Mouse (Mus musculus) kidney, postnatal 10 days (tissue): ENCODE results near the gene Eif5b.
A peak's percentile ranks its signal among the peaks of the same experiment; 100 is the strongest.
"Not testable (repeated sequence)": the region's sequence is repeated elsewhere in the genome, so short reads cannot be mapped to it uniquely, and the experiment has no call there.

Experiments used
- DNase-seq: peaks from one replicate; pipeline ENCODE4 v3.0.0; 2021; ENCODE audit warnings: mixed read lengths

Gene Eif5b

DNA sequence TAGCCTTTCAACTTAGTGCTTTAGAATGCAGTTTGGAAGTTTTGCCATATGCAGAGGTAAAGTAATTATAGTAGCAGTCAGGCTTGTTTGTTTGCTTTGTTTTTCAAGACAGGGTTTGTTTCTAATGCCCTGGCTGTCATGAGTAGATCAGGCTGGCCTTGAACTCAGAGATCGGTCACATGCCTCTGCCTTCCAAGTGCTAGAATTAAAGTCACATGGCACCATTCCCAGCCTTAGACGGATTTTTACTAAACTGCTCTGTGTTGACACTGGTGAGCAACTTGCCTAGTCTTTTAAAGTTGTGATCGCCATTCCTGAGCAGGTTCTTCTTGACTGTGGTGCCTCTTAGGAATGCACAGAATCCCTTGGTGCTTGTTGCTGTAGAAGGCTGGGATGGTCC is 8.9 kb downstream of the Eif5b start:
- no peak for DNase-seq

DNA sequence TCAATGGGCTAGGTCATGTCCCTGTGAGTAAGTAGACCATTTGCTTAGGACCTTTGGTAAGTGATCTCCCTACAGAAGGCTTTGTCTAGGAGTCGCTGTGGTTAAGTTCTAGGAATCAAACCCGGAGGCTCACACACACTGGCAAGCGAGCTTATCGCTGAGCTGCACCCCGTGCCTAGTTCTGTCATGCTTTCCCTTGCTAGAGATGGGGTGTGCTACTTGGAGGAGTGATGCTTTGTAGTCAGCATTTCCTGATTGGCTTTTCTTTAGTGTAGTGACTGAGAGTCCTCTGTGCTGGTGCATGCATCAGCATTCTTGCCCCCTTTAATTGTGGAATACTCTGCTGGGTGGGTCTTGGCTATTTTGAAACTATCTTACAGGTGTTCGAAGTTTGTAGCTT is 13.8 kb downstream of the Eif5b start:
- DNase-seq, result no peak

DNA sequence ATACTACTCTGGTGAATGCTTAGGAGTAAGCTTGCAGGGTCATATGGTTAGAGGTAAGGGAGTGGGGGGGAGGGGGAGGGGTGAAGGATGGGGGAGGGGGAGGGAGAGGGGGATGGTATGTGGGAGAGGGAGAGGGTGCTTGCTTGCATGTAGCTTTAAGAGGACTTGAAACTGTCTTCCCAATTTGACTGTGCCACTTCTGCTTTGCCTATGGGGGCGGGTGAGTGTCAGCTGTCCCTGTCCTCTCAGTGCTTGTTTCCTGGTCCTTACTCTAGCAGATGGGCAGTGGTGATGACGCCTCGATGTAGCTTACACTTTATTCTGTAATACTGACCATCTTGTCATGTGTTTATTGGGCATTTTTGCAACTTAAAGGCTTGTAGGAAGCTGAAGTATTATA is 14.3 kb downstream of the Eif5b start:
- no peak for DNase-seq

DNA sequence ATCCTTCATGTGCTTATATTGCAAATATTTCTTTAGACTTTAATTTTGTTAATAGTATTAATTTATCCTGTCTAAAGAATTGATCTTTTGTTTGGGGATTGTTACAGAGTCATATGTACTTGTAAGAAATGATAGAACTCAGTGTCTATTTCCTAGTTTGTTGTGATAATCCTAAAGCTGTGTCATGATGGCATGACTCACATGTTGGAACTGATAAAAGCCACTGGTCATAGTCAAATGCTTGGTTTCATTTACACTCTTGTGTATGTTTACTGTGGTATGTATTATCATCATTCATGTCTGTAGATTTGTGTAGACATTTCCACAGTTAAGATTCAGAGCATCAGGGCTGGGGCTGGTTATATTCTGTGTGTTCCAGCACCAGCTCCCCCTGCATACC is 14.7 kb downstream of the Eif5b start:
- no peak for DNase-seq

DNA sequence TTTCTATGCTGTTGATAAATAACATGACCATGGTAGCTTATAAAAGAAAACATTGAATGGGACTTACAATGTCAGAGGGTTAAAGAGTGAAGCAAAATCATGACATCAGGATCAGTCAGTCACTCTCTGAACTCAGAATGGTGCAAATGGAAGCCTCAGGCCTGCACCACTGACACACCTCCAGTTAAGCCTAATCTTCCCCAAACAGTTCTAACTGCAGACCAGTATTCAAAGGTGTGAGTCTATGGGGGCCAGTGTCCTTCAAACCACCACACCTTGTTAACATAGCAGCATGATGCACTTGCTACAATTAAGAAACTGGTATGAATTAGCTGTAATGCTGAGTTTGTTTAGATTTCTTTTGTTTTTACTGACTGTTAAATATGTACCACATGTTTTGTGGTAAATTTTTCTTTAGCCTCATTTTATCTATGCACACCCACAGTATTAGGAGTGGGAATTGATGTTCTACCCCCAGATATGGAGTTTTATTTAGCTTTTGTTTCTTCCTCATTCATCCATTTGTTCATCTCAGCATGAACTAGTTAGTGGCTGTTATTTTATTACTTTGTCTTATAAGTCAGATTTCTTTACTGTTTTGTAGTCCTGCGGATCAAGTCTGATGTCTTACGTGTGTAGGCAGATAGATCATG is 16.9 kb downstream of the Eif5b start:
- DNase-seq, result no peak

DNA sequence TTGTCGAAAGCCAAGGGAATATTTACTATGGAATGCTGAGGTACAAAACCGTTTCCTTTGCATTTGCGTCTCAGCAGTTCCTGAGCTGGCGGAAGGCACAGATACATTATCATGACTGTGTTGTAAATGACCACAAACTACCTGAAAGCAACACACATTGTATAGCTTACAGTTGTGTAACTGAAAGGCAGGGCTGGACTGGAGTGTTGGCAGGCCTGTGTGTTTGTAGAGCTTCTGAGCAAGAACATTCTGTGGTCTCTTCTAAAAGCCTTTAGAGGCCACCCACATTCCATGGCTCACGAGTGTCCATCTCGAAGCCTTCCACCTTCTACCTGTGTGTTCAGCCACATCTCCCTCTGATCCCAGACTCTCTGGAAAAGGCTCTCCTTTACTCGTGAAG is 29.5 kb downstream of the Eif5b start:
- no peak for DNase-seq

DNA sequence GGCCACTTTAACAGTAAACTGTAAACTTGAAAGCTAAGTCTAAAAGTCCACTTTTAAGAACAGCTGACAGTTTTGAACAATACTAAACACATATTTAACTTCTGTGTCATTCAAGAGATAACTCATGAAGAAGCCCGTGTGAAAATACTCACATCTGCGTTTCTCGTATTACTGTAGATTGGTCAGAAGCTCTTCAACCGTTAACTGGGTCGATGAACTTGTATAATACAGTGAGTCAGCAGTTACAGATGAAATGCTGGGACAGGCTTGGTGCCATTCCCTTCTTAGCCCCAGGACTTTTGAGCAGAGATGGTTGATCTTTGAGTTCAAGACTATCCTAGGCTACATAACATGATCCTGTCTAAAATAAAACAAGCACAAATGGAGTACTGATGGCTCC is 33.6 kb downstream of the Eif5b start:
- no peak for DNase-seq

DNA sequence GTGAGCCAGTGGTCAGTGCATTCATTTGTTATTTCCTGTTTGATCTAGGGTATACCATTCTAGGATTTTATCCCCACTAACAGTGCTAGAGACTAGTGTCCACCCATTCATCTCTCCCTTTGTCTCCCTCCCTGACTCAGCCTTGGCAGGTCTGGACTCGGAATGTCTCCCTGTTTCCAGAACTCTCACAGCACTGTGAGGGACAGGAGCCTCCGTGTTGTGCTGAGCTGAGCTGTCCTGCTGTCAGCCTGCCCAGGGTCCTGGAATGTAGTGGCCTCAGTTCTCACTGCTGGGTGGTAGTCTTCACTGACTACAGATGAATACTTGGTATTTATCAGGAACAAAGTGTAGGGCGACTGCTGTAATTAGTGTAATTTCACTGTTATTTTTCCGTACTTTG is 37.7 kb downstream of the Eif5b start:
- no peak for DNase-seq

DNA sequence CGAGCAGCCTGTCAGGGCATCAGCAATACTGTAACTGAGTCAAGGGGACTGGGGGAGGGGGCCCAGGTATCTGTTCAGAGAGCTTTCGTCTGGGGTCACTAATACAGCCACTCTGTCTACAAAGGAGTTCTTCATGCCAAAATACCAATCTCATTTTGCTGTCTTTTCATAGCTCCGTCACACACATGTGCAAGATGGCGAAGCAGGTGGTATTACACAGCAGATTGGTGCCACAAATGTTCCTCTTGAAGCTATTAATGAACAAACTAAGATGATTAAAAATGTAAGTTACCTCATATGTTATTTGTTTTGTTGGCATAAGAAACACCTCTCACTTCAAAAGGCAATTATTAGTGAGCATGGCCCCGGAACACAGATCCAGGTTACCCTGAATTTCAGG is 39.6 kb downstream of the Eif5b start:
- DNase-seq, result no peak

DNA sequence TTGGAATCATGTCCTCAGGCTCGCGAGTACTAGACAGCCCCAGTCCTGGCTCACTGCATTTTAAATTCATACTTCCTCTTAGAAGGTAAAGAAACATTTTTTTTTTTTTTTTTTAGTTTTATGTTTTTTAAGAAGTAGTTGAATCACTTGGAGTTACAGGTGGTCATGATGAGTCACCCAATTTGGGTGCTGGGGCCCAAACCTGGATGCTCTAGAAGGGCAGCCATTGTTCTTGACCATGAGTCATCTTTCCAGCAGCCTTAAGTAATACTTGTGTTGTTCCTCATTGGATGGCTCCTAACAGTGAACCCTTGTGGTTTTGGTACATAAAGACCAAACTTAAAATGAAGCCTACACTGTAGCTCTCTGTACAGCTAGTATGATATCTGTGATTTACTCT is 41.1 kb downstream of the Eif5b start:
- DNase-seq, result no peak

DNA sequence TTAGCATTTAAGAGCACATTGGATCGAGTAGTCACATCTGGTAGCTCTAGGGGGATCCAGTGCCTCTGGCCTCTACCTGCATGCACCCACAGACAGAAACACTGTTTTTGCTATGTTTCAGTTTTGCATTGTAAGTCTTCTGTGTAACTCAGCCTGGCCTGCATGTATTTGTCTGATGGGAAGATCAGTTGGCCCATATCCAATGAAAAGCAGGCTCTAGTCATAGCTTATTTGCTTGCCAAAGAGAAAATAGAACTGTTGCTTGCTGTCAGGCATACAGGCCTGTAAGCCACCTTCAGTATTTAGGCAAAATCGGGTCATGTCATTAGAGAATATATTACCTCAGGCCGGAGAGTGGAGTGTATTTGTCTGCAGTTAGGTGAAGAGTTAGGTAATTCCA is 50.3 kb downstream of the Eif5b start:
- DNase-seq, result no peak

DNA sequence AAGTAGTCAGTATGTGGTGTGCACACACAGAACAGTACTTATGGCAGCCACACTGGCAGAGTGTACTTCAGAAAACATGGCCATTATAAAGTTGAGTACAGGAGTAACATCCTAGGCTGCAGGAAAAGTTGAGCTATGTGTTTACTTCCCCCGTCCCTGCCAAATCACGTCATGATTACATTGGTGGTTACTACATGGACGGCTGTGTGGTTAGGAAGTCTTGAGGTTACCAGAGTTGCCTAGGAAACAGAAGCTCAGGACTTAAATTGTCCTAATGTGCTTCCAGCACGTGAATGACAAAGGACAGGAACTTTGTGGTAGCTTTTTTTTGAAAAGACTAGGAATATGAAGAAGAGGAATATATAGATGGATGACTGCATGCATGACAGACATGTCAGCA is 51.8 kb downstream of the Eif5b start:
- DNase-seq, result no peak

DNA sequence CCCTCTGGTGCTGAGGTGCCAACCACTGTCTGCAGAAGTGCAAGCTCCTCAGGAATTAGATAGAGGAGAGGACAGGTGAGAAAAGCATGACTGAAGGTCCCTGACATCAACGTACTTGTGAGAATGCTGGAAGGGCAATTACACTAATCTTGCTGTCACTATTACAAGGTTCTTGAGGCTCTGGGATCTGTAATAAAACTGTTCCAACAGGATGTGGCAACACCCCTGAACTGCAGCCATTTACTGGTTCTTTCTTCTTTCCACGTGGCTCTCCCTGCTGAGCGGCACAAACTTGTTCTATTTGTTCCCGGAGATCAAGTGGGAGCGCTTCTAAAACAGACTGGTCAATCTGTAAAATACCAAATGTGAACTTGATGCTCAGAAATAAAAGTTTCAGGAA is 57.4 kb downstream of the Eif5b start:
- DNase-seq, result no peak

DNA sequence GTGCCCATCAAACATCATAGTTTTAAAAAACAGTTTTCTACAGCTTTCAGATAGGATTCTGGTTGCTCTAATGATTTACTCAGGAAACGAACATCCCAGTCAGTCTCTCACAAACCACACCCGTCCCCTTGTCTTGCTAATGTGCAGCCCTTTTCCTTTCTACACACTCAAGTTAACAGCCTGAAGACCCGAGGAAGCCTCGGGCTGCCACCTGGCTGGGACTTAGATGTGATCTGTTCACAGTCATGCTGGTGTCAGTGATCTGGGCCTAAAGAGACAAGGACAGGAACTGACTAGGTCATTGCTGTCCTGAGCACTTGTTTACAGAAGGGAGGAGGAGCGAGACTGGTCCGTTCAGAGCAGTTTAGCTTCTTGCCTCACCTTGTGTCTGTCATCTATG is 60.6 kb downstream of the Eif5b start:
- no peak for DNase-seq

DNA sequence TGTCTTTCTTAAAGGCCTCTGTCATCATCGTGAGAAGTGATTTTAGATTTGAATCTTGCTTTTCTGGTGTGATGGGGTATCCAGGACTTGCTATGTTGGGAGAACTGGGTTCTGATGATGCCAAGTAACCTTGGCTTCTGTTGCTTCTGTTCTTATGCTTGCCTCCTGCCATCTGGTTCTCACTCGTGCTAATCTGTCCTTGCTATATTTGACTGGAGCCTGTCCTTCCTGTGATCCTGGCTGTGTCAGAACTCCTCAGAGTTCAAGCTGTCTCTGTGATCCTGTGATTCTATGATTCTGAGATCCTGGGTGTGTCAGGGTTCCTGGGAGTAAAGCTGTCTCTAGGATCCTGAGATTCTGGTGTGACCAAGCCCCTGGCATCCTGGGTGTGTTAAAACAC is 64.3 kb downstream of the Eif5b start:
- not testable (repeated sequence) for DNase-seq

DNA sequence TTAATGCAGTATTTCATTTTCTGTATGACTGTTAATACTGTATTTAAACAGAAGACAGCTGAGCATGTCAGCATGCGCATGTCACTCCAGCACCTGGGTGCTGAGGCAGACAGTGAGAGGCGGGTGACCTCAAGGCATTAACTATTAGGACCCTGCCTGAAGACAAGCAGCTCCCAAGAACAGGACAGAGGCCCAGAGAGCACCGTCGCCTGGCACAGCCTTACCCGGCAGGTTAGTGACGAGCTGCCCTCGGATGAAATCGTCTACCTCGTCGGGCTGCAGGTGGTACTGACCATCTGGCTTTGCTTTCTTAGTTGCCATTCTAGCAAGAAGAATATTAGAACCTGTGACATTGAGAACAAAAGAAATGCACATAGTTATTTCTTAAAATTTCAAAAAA is 69.5 kb downstream of the Eif5b start:
- no peak for DNase-seq

DNA sequence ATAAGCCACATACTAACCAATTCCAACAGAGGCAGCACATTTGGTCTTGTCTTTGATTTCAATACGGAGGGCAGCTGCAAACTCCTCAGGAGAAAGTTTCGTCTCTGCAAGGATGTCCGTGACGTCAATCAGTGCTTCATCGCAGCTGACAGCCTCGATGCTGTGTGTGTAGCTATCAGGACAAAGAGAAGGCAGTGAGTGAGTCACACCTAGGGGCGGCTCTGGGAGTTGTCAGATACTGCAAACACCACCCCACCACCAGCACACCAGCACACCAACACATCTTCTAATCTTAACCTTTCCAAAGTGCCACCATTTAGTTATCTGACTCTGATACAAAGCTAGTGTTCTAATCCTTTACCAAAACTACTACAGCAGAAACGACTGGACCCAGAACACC is 73.5 kb downstream of the Eif5b start:
- DNase-seq, result no peak

DNA sequence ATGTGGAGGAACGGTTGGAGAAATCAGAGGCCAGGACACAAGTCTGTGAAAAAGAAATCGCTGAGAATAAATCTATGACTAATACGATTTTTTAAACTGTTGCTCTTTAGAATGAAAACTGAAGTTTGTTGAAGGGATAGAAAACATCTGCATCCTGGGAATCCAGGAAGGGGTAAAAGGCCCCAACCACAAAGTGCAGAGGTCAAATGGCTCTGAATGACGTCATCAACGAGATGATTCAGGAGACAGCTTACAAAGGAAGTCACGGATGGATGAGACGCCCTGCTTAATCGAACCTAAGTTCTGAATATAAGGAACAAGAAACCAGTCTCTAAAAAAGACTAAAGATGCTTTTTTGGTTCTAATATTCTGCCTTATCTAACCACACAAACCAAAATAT is 83.5 kb downstream of the Eif5b start:
- peak; percentile 31 for DNase-seq

DNA sequence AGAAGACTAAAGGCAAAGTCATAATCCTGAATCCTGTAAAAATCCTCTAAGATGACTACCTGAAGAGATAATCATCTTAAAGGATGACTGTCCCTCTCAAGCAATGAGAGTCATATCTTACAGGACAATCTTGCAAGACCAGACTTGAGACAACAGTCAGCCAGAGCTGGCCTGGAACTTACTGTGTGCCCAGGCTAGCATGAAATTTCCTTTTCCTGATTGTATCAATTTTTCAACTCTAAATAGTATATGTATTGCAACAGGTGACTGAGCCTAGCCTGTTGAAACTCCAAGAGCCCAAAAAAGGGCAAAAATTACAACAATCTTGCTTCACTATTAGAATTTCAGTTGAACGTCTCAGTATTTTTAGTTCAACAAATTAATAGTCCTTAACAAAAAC is 105.4 kb downstream of the Eif5b start:
- no peak for DNase-seq

DNA sequence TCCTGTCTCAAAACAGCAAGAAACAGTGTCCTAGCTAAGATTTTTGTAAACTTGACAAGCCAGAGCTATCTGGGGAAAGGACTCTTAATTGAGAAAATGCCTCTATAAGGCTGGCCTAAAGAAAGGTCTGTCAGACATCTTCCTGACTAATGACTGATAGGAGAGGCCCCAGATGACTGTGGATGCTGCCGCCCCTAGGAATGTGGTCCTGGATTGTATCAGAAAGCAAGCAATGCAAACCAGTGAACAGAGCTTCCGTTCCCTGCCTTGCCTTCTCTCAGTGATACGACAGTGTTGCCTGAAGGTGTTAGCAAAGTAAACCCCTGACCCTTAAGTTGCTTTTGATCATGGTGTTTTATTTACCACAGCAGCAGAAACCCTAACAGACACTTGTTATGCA is 106.0 kb downstream of the Eif5b start:
- no peak for DNase-seq
